Mouse (Mus musculus) megakaryocyte, embryonic 14.5 days (primary cell): ENCODE results near the gene Dnajb11.

Source experiments
- FLI1 ChIP-seq: IDR thresholded peaks from 2 replicates; pipeline ENCODE4 v1.6.1; 2012; ENCODE audit warnings: low read length, inconsistent platforms, mixed read lengths
- GATA1 ChIP-seq: IDR thresholded peaks from 3 replicates; pipeline ENCODE4 v1.6.1; 2012; ENCODE audit warnings: mixed read lengths, low read length, inconsistent platforms, borderline replicate concordance

GRCm38 (mm10) chr16:22845481-22845880 is 12.2 kb upstream of the Dnajb11 start:
- no peak for TF ChIP-seq GATA1
- no peak for TF ChIP-seq FLI1
